Mouse (Mus musculus): ENCODE results near the gene Adgre4. TPM values are rescaled to one million over a fixed set of nuclear protein-coding genes. Genes with fewer than 3 reads are reported as not detected.
"Not testable (repeated sequence)": the region's sequence is repeated elsewhere in the genome, so short reads cannot be mapped to it uniquely, and the experiment has no call there.

The Adgre4 gene
- polyA plus RNA-seq, 1 experiment: not detected

GRCm38 (mm10) chr17:55878636-55879369 is 129.0 kb downstream of the Adgre4 start, which contains the start of gene Zfp119a:
Gene Zfp119a (minus strand): TSS chr17:55878930.
- Histone ChIP-seq H3K4me3 (ENCODE audit: control insufficient read depth, low read depth, low read length) (peak within 1 kb of the TSS; percentile 79), H3K27ac (ENCODE audit: control insufficient read depth, insufficient read depth, low read depth, low read length) (peak within 1 kb of the TSS; percentile 18; the same call in 1 of the 2 replicates)
- H3K27me3 ChIP-seq (ENCODE audit: control insufficient read depth, insufficient read depth, low read length); H3K36me3 ChIP-seq (ENCODE audit: control insufficient read depth, insufficient read depth, low read length); H3K4me1 ChIP-seq (ENCODE audit: control insufficient read depth, insufficient read depth, low read length): not testable (repeated sequence)
- TF ChIP-seq POLR2A (IDR thresholded peaks at IDR 0.05; ENCODE audit: control insufficient read depth, low read depth, low read length): peak; percentile 63

GRCm38 (mm10) chr17:55883631-55884030 is 133.8 kb downstream of the Adgre4 start:
- no peaks in the 10 kb centered on the region for H3K4me1 ChIP-seq (ENCODE audit: control insufficient read depth, insufficient read depth, low read length)
- H3K36me3 ChIP-seq (ENCODE audit: control insufficient read depth, insufficient read depth, low read length): no peaks in the 10 kb centered on the region
- TF ChIP-seq CTCF (IDR thresholded peaks at IDR 0.05; ENCODE audit: control insufficient read depth, insufficient read depth, insufficient replicate concordance, low read depth, low read length): no peak
- no peak for TF ChIP-seq POLR2A (IDR thresholded peaks at IDR 0.05; ENCODE audit: control insufficient read depth, low read depth, low read length)

GRCm38 (mm10) chr17:55884912-55885311 is 135.1 kb downstream of the Adgre4 start:
- no peaks in the 10 kb centered on the region for H3K36me3 ChIP-seq (ENCODE audit: control insufficient read depth, insufficient read depth, low read length)

More at GRCm38 (mm10) chr17:55883631-55884030, 133.8 kb downstream of the Adgre4 start:
- Histone ChIP-seq H3K4me3 (ENCODE audit: control insufficient read depth, low read depth, low read length) (no peak overlapping the region), H3K27ac (ENCODE audit: control insufficient read depth, insufficient read depth, low read depth, low read length) (no peak overlapping the region), H3K27me3 (ENCODE audit: control insufficient read depth, insufficient read depth, low read length) (no peaks in the 10 kb centered on the region)

GRCm38 (mm10) chr17:55892406-55892955 is 142.7 kb downstream of the Adgre4 start:
- H3K4me1 ChIP-seq (ENCODE audit: control insufficient read depth, insufficient read depth, low read length); H3K27me3 ChIP-seq (ENCODE audit: control insufficient read depth, insufficient read depth, low read length); H3K36me3 ChIP-seq (ENCODE audit: control insufficient read depth, insufficient read depth, low read length); H3K27ac ChIP-seq (ENCODE audit: control insufficient read depth, insufficient read depth, low read depth, low read length): not testable (repeated sequence)
- peak overlapping the region; percentile 62 for H3K4me3 ChIP-seq (ENCODE audit: control insufficient read depth, low read depth, low read length)

More at GRCm38 (mm10) chr17:55884912-55885311, 135.1 kb downstream of the Adgre4 start:
- Histone ChIP-seq H3K4me1 (ENCODE audit: control insufficient read depth, insufficient read depth, low read length) (no peaks in the 10 kb centered on the region), H3K4me3 (ENCODE audit: control insufficient read depth, low read depth, low read length) (no peak overlapping the region), H3K27ac (ENCODE audit: control insufficient read depth, insufficient read depth, low read depth, low read length) (no peak overlapping the region), H3K27me3 (ENCODE audit: control insufficient read depth, insufficient read depth, low read length) (no peaks in the 10 kb centered on the region)
- TF ChIP-seq CTCF (IDR thresholded peaks at IDR 0.05; ENCODE audit: control insufficient read depth, insufficient read depth, insufficient replicate concordance, low read depth, low read length) (no peak), POLR2A (IDR thresholded peaks at IDR 0.05; ENCODE audit: control insufficient read depth, low read depth, low read length) (no peak)

DNA sequence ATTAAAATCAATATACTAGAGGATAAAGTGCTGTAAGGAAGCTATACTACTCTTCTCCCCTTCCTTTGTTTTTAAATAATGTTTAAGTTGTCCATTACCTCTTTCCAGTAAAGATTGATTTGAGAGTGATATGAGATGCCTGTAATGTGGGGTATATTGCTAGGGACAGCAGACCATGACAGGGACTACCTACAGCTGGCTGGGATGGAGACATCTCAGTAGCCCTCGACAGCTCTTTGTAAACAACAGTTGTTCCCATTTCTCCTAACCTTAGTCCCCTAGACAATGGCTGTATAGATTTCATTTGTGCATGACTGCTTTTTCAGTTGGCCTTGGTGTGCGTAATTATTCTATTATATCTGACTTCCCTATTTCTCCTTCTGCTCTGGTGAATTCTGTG is 153.3 kb downstream of the Adgre4 start:
- Histone ChIP-seq H3K27ac (ENCODE audit: control insufficient read depth, insufficient read depth, low read depth, low read length) (no peak overlapping the region), H3K27me3 (ENCODE audit: control insufficient read depth, insufficient read depth, low read length) (no peaks in the 10 kb centered on the region), H3K4me3 (ENCODE audit: control insufficient read depth, low read depth, low read length) (no peak overlapping the region), H3K4me1 (ENCODE audit: control insufficient read depth, insufficient read depth, low read length) (no peaks in the 10 kb centered on the region), H3K36me3 (ENCODE audit: control insufficient read depth, insufficient read depth, low read length) (no peaks in the 10 kb centered on the region)
- TF ChIP-seq CTCF (IDR thresholded peaks at IDR 0.05; ENCODE audit: control insufficient read depth, insufficient read depth, insufficient replicate concordance, low read depth, low read length): no peak
- TF ChIP-seq POLR2A (IDR thresholded peaks at IDR 0.05; ENCODE audit: control insufficient read depth, low read depth, low read length): no peak

Other genes with a start within 250 kb of the Adgre4 start
- gene Vmn2r118, start 124.8 kb upstream of the Adgre4 start, polyA plus RNA-seq (2012; rRNA removed): 0.04 and 0.10 TPM in 2 replicates
- gene Pot1b, start 37.4 kb upstream of the Adgre4 start, polyA plus RNA-seq (2012; rRNA removed): 2.8 and 3.4 TPM in 2 replicates
- gene Zfp119a, start 128.9 kb downstream of the Adgre4 start, polyA plus RNA-seq (2012; rRNA removed): 0.17 and 0.23 TPM in 2 replicates
- 0.19 and 0.59 TPM in 2 replicates for gene Zfp959, start 142.1 kb downstream of the Adgre4 start, polyA plus RNA-seq (2012; rRNA removed)
- gene Zfp119b, start 199.5 kb downstream of the Adgre4 start, polyA plus RNA-seq (2012; rRNA removed): 0.24 and 0.48 TPM in 2 replicates
- 0.53 and 0.75 TPM in 2 replicates for gene Ebi3, start 202.7 kb downstream of the Adgre4 start, polyA plus RNA-seq (2012; rRNA removed)
- gene Yju2, start 209.1 kb downstream of the Adgre4 start, polyA plus RNA-seq (2012; rRNA removed): 4.9 TPM in 2 replicates
- 0.63 and 1.1 TPM in 2 replicates for gene Shd, start 220.5 kb downstream of the Adgre4 start, polyA plus RNA-seq (2012; rRNA removed)
- gene Fsd1, start 236.5 kb downstream of the Adgre4 start, polyA plus RNA-seq (2012; rRNA removed): 2.3 and 2.4 TPM in 2 replicates

Data from testis, adult 2 months (tissue).